Mouse (Mus musculus) yolk sac, embryonic 10.5 days (tissue): ENCODE measurements around the gene Dyrk1a.

Source experiments
- DNase-seq: peaks from one replicate; pipeline ENCODE4 v3.0.0-alpha.2; 2017; ENCODE audit warnings: low spot score

Gene Dyrk1a

GRCm38 (mm10) chr16:94559282-94559681, 10.5 kb upstream of the Dyrk1a start:
- DNase-seq = peak; percentile 33

GRCm38 (mm10) chr16:94559782-94560181, 10.0 kb upstream of the Dyrk1a start:
- peak; percentile 36 for DNase-seq

- peak; percentile 40 for DNase-seq
Measured at GRCm38 (mm10) chr16:94560618-94561017, 9.2 kb upstream of the Dyrk1a start.

- no peak for DNase-seq
Measured at GRCm38 (mm10) chr16:94566124-94566523, 3.7 kb upstream of the Dyrk1a start.

GRCm38 (mm10) chr16:94566834-94567585, 2.8 kb upstream of the Dyrk1a start:
- DNase-seq = no peak

- DNase-seq = no peak
Measured at GRCm38 (mm10) chr16:94567751-94568150, 2.1 kb upstream of the Dyrk1a start.

- no peak for DNase-seq
Measured at GRCm38 (mm10) chr16:94568335-94569228, 1.2 kb upstream of the Dyrk1a start.

- DNase-seq = peak; percentile 81
Measured at GRCm38 (mm10) chr16:94570361-94571041, 691 bp downstream of the Dyrk1a start.

- peak; percentile 32 for DNase-seq
Measured at GRCm38 (mm10) chr16:94571111-94571993, 1.5 kb downstream of the Dyrk1a start.

GRCm38 (mm10) chr16:94572422-94572821, 2.6 kb downstream of the Dyrk1a start:
- DNase-seq = no peak

- DNase-seq = no peak
Measured at GRCm38 (mm10) chr16:94574025-94574717, 4.4 kb downstream of the Dyrk1a start.

GRCm38 (mm10) chr16:94574718-94575094, 4.9 kb downstream of the Dyrk1a start:
- no peak for DNase-seq

- DNase-seq = peak; percentile 23
Measured at GRCm38 (mm10) chr16:94575757-94576156, 5.9 kb downstream of the Dyrk1a start.

- no peak for DNase-seq
Measured at GRCm38 (mm10) chr16:94579348-94579747, 9.5 kb downstream of the Dyrk1a start.

- no peak for DNase-seq
Measured at GRCm38 (mm10) chr16:94580844-94581405, 11.1 kb downstream of the Dyrk1a start.

GRCm38 (mm10) chr16:94586349-94586990, 16.7 kb downstream of the Dyrk1a start:
- DNase-seq = no peak

GRCm38 (mm10) chr16:94587461-94587860, 17.7 kb downstream of the Dyrk1a start:
- DNase-seq = no peak

GRCm38 (mm10) chr16:94588171-94588570, 18.4 kb downstream of the Dyrk1a start:
- DNase-seq = no peak

GRCm38 (mm10) chr16:94588974-94589373, 19.2 kb downstream of the Dyrk1a start:
- no peak for DNase-seq

- no peak for DNase-seq
Measured at GRCm38 (mm10) chr16:94589648-94590047, 19.8 kb downstream of the Dyrk1a start.
